Mouse (Mus musculus) lung, adult 2 months (tissue): Measurements from ENCODE around the gene Slc35f1. TPM values are rescaled to one million over a fixed set of nuclear protein-coding genes. Genes with fewer than 3 reads are reported as not detected.
"Not testable (repeated sequence)": the region's sequence is repeated elsewhere in the genome, so short reads cannot be mapped to it uniquely, and the experiment has no call there.

Experiments used
- DNase-seq: peaks from one replicate; pipeline ENCODE4 v3.0.0; 2022
- H3K4me1 ChIP-seq: fragments of 200-500 bp; 2 replicates; pipeline ENCODE4 v1.6.1; 2011; ENCODE audit warnings: low read length; ENCODE audit not compliant: control insufficient read depth, insufficient read depth
- H3K4me3 ChIP-seq: fragments of 200-500 bp; replicated peaks from 2 replicates; pipeline ENCODE3; 2011; ENCODE audit warnings: low read depth, mild to moderate bottlenecking, control low read depth, low read length; ENCODE audit errors: extremely low read depth
- CTCF ChIP-seq: fragments of 200-500 bp; IDR thresholded peaks from 2 replicates; pipeline ENCODE4 v1.5.1; 2011; ENCODE audit warnings: mild to moderate bottlenecking, low read length, control low read depth; ENCODE audit not compliant: insufficient read depth
- POLR2A ChIP-seq: fragments of 200-500 bp; IDR thresholded peaks from 2 replicates; pipeline ENCODE4 v1.6.1; 2011; ENCODE audit warnings: low read depth, mild to moderate bottlenecking, control low read depth, low read length, borderline replicate concordance; ENCODE audit errors: extremely low read depth
- WGBS: fragments of 180-500 bp; shearing (Covaris S2); methylation state at CpG from one replicate; pipeline ENCODE4 v1.1.7; 2018; 5-methylcytosine and 5-hydroxymethylcytosine counted together
- polyA plus RNA-seq: library from polyadenylated mRNA; depleted of rRNA; stranded (reverse); fragments of >200 nt; gene quantifications from 2 replicates; pipeline ENCODE4 v1.2.3, GENCODE M21; 2012

The Slc35f1 gene
- polyA plus RNA-seq, 1 experiment = 0.27 TPM

GRCm38 (mm10) chr10:52840819-52841218, 150.5 kb downstream of the Slc35f1 start:
- Histone ChIP-seq H3K4me1 (no peaks in the 10 kb centered on the region), H3K4me3 (no peak overlapping the region)
- WGBS = 65% methylated on average over 2 of the region's 2 CpGs
- TF ChIP-seq CTCF = no peak
- no peak for TF ChIP-seq POLR2A
- DNase-seq = no peak

- H3K4me1 ChIP-seq = no peaks in the 10 kb centered on the region
- no peak overlapping the region for H3K4me3 ChIP-seq
- DNase-seq = no peak
- TF ChIP-seq POLR2A (no peak), CTCF (no peak)
Measured at GRCm38 (mm10) chr10:52851994-52852393, 161.7 kb downstream of the Slc35f1 start.

GRCm38 (mm10) chr10:52860851-52861250, 170.5 kb downstream of the Slc35f1 start:
- H3K4me3 ChIP-seq = no peak overlapping the region
- WGBS = 55% methylated on average over 2 of the region's 2 CpGs
- DNase-seq = no peak
- no peaks in the 10 kb centered on the region for H3K4me1 ChIP-seq
- TF ChIP-seq POLR2A = no peak
- no peak for TF ChIP-seq CTCF

- Histone ChIP-seq H3K4me3 (no peak overlapping the region), H3K4me1 (no peaks in the 10 kb centered on the region)
- WGBS = 71% methylated on average over 5 of the region's 5 CpGs
- DNase-seq = no peak
- no peak for TF ChIP-seq POLR2A
- no peak for TF ChIP-seq CTCF
Measured at GRCm38 (mm10) chr10:52864936-52865335, 174.6 kb downstream of the Slc35f1 start.

GRCm38 (mm10) chr10:52871110-52871509, 180.8 kb downstream of the Slc35f1 start:
- TF ChIP-seq POLR2A (no peak), CTCF (no peak)
- DNase-seq = no peak
- no peak overlapping the region for H3K4me3 ChIP-seq

GRCm38 (mm10) chr10:52874133-52874532, 183.8 kb downstream of the Slc35f1 start:
- WGBS = 70% methylated on average over 9 of the region's 9 CpGs
- no peak for DNase-seq
- Histone ChIP-seq H3K4me3 (no peak overlapping the region), H3K4me1 (no peaks in the 10 kb centered on the region)
- TF ChIP-seq CTCF (no peak), POLR2A (no peak)

More at GRCm38 (mm10) chr10:52871110-52871509, 180.8 kb downstream of the Slc35f1 start:
- H3K4me1 ChIP-seq = no peaks in the 10 kb centered on the region

GRCm38 (mm10) chr10:52874712-52875111, 184.4 kb downstream of the Slc35f1 start:
- no peak for TF ChIP-seq CTCF
- TF ChIP-seq POLR2A = no peak
- no peak for DNase-seq
- H3K4me3 ChIP-seq = no peak overlapping the region
- no peaks in the 10 kb centered on the region for H3K4me1 ChIP-seq

GRCm38 (mm10) chr10:52877263-52878021, 187.1 kb downstream of the Slc35f1 start:
- TF ChIP-seq POLR2A (no peak), CTCF (no peak)
- no peak for DNase-seq
- 65% methylated on average over 6 of the region's 6 CpGs for WGBS
- Histone ChIP-seq H3K4me3 (no peak overlapping the region), H3K4me1 (no peaks in the 10 kb centered on the region)

GRCm38 (mm10) chr10:52878093-52878801, 187.9 kb downstream of the Slc35f1 start:
- TF ChIP-seq CTCF (no peak), POLR2A (no peak)
- Histone ChIP-seq H3K4me3 (no peak overlapping the region), H3K4me1 (no peaks in the 10 kb centered on the region)
- DNase-seq = no peak
- WGBS = 70% methylated on average over 4 of the region's 4 CpGs

GRCm38 (mm10) chr10:52896724-52897123, 206.4 kb downstream of the Slc35f1 start:
- H3K4me1 ChIP-seq, H3K4me3 ChIP-seq, DNase-seq: not testable (repeated sequence)

GRCm38 (mm10) chr10:52904914-52905313, 214.6 kb downstream of the Slc35f1 start:
- no peak for TF ChIP-seq POLR2A
- TF ChIP-seq CTCF = no peak
- no peak overlapping the region for H3K4me3 ChIP-seq
- WGBS = 83% methylated on average over 2 of the region's 2 CpGs
- no peaks in the 10 kb centered on the region for H3K4me1 ChIP-seq
- DNase-seq = no peak
